Mouse (Mus musculus) urinary bladder, postnatal 36 days (tissue): ENCODE results near the gene Nup133.

ENCODE experiments used
- DNase-seq, 2 experiments: peaks; one replicate each; pipeline ENCODE4 v3.0.0; 2022; ENCODE audit warnings: low spot score in 2 of 2, mixed read lengths in 1 of 2

Nup133 gene

GRCm38 (mm10) chr8:123953686-123954085, 4.6 kb upstream of the Nup133 start:
- DNase-seq: no peak

GRCm38 (mm10) chr8:123950077-123950802, 1.2 kb upstream of the Nup133 start:
- DNase-seq: peak; percentile 37 to 50

- DNase-seq: no peak
Measured at GRCm38 (mm10) chr8:123949686-123949986, 571 bp upstream of the Nup133 start.

- no peak for DNase-seq
Measured at GRCm38 (mm10) chr8:123929026-123929425, 20.0 kb downstream of the Nup133 start.

GRCm38 (mm10) chr8:123925671-123926070, 23.4 kb downstream of the Nup133 start:
- DNase-seq: no peak

GRCm38 (mm10) chr8:123924719-123925118, 24.3 kb downstream of the Nup133 start:
- peak; percentile 60 to 76 for DNase-seq

- DNase-seq: no peak
Measured at GRCm38 (mm10) chr8:123914635-123915034, 34.4 kb downstream of the Nup133 start.

GRCm38 (mm10) chr8:123912265-123912664, 36.8 kb downstream of the Nup133 start:
- no peak for DNase-seq

- DNase-seq: no peak
Measured at GRCm38 (mm10) chr8:123907604-123908003, 41.5 kb downstream of the Nup133 start.

- no peak for DNase-seq
Measured at GRCm38 (mm10) chr8:123902653-123903052, 46.4 kb downstream of the Nup133 start.

- DNase-seq: no peak
Measured at GRCm38 (mm10) chr8:123899366-123899765, 49.7 kb downstream of the Nup133 start.

- no peak for DNase-seq
Measured at GRCm38 (mm10) chr8:123898576-123898975, 50.5 kb downstream of the Nup133 start.

- DNase-seq: no peak
Measured at GRCm38 (mm10) chr8:123896774-123897173, 52.3 kb downstream of the Nup133 start.

- DNase-seq: no peak
Measured at GRCm38 (mm10) chr8:123896366-123896761, 52.7 kb downstream of the Nup133 start.

GRCm38 (mm10) chr8:123895680-123896365, 53.2 kb downstream of the Nup133 start:
- DNase-seq: no peak

- DNase-seq: no peak
Measured at GRCm38 (mm10) chr8:123895230-123895629, 53.8 kb downstream of the Nup133 start.

- peak in 1 of 2 experiments; percentile 5 for DNase-seq
Measured at GRCm38 (mm10) chr8:123894502-123895097, 54.5 kb downstream of the Nup133 start, which contains the start of gene Acta1. TSS of gene Acta1 (minus strand) at chr8:123894751.

- no peak for DNase-seq
Measured at GRCm38 (mm10) chr8:123893413-123893812, 55.7 kb downstream of the Nup133 start.

GRCm38 (mm10) chr8:123892586-123893155, 56.4 kb downstream of the Nup133 start:
- no peak for DNase-seq

GRCm38 (mm10) chr8:123891883-123892585, 57.0 kb downstream of the Nup133 start:
- no peak for DNase-seq

- DNase-seq: peak; percentile 14 to 33
Measured at GRCm38 (mm10) chr8:123891271-123891670, 57.8 kb downstream of the Nup133 start.

GRCm38 (mm10) chr8:123889797-123890196, 59.3 kb downstream of the Nup133 start:
- DNase-seq: no peak
